Comparison of ENCODE assay signal across 8 mouse cellular contexts in the genomic region with DNA sequence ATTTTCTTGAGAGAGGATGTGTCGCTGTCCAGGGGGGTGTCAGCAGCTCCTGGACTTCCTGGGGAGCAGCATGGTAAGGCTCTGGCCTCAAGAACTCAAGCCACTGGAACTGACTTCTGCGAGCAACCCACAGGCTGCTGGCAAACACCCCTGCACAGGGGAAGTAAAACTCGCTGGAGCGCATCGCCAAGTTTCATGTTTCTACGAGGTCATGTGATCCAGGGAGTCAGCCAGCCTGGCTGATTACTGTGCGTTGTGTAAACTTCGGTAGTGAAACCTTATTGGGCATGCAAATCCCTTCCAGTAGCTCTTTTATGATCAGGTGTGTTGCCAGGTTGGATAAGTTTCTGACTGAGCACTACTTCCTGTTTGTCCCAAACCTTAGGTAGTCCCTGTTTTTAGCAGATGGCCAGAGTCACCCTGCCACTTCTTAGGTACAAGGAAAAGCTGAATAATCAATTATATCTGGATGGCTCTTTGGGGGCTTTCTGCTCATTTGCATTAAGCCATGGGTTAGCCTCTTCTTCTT. TPM values are rescaled to one million over a fixed set of nuclear protein-coding genes. Genes with fewer than 3 reads are reported as not detected.
A peak's percentile ranks its signal among the peaks of the same experiment; 100 is the strongest.
DNase-seq lines count a peak whose midpoint lies in the region; ATAC-seq and TF ChIP-seq lines count a peak whose summit lies in the region.

Gene Blnk (minus strand): TSS at position 479 of the 529 bp plus-strand sequence.

- WGBS in forebrain, embryonic 14.5 days, result 61% methylated on average over 8 of the region's 8 CpGs
- WGBS in forebrain, postnatal 0 days, result 48% methylated on average over 8 of the region's 8 CpGs

- no peak for TF ChIP-seq CTCF in forebrain, postnatal 0 days (IDR thresholded peaks at IDR 0.05; ENCODE audit: low read depth)

- no peak within 1 kb of the TSS for H3K9ac ChIP-seq in forebrain, embryonic 14.5 days (ENCODE audit: low read length)
- H3K9ac ChIP-seq in forebrain, postnatal 0 days, result no peak within 1 kb of the TSS

- no peaks in the 10 kb centered on the region for H3K4me1 ChIP-seq in forebrain, embryonic 14.5 days (ENCODE audit: control insufficient read depth, insufficient read depth, low read length)
- H3K4me1 ChIP-seq in forebrain, postnatal 0 days (ENCODE audit: insufficient read depth), result no peaks in the 10 kb centered on the region

- intact Hi-C loops in heart, postnatal 10 days (cut with DNase I), result no loop called here

- no peaks in the 10 kb centered on the region for H3K9me3 ChIP-seq in forebrain, embryonic 14.5 days (replicated peaks; ENCODE audit: control insufficient read depth, low read length)
- no peaks in the 10 kb centered on the region for H3K9me3 ChIP-seq in forebrain, postnatal 0 days (ENCODE audit: low read length)

- no peak within 1 kb of the TSS for H3K27ac ChIP-seq in forebrain, embryonic 14.5 days (ENCODE audit: low read depth, low read length)
- no peak within 1 kb of the TSS for H3K27ac ChIP-seq in forebrain, postnatal 0 days (ENCODE audit: low read depth, low read length)

- peak; percentile 37 for DNase-seq in forebrain, embryonic 14.5 days (ENCODE audit: low spot score)
- DNase-seq in forebrain, postnatal 0 days, result no peak
- DNase-seq in embryo, embryonic 10.5 days (ENCODE audit: low spot score), result peak; percentile 40
- DNase-seq in heart, postnatal 10 days, result peak; percentile 41 to 51
- DNase-seq in layer of hippocampus, adult 9-11 months, result peak; percentile 89
- peak; percentile 52 for DNase-seq in lung, postnatal 10 days
- DNase-seq in spleen, postnatal 4 days (ENCODE audit: low spot score in 2 of 2), result peak; percentile 69 to 81
- no peak for DNase-seq in yolk sac, embryonic 10.5 days (ENCODE audit: low spot score)

- no peaks in the 10 kb centered on the region for H3K27me3 ChIP-seq in forebrain, embryonic 14.5 days (replicated peaks; ENCODE audit: control insufficient read depth, insufficient read depth, low read length)
- H3K27me3 ChIP-seq in forebrain, postnatal 0 days (ENCODE audit: insufficient read depth, low read length), result no peaks in the 10 kb centered on the region

- no peak for ATAC-seq in forebrain, embryonic 14.5 days
- ATAC-seq in forebrain, postnatal 0 days, result no peak

- H3K4me3 ChIP-seq in forebrain, embryonic 14.5 days (ENCODE audit: low read depth, low read length), result no peak within 1 kb of the TSS
- H3K4me3 ChIP-seq in forebrain, postnatal 0 days (ENCODE audit: low read depth, low read length), result no peak within 1 kb of the TSS

- no peaks in the 10 kb centered on the region for H3K36me3 ChIP-seq in forebrain, embryonic 14.5 days (ENCODE audit: control insufficient read depth, insufficient read depth, low read length)
- H3K36me3 ChIP-seq in forebrain, postnatal 0 days (ENCODE audit: insufficient read depth), result no peaks in the 10 kb centered on the region

- no peak within 1 kb of the TSS for H3K4me2 ChIP-seq in forebrain, embryonic 14.5 days (ENCODE audit: low read length)
- no peak within 1 kb of the TSS for H3K4me2 ChIP-seq in forebrain, postnatal 0 days (ENCODE audit: low read depth)

RNA-seq across cellular contexts. Expression of gene Blnk, which starts in this region (rescaled TPM):
- polyA plus RNA-seq in forebrain, embryonic 14.5 days (2014; fragmentation: Nextera tagmentation; extraction: Ambion mirVana), result 0.52 and 0.53 TPM in 2 replicates
- 0.08 and 1.1 TPM in 2 replicates for total RNA-seq in forebrain, postnatal 0 days (2014; rRNA removed)
- 1.2 and 1.8 TPM in 2 replicates for polyA plus RNA-seq in forebrain, postnatal 0 days (2015; fragmentation: Nextera tagmentation; extraction: Ambion mirVana)
- total RNA-seq in heart, postnatal 10 days (2021), result under 1 TPM; 0.77 to 0.82 TPM

Comparison
In these comparisons a context has a peak if more than half of its experiments do, and no peak if none do; other contexts are left out.
1. Peak in DNase-seq in forebrain, embryonic 14.5 days; RNA of the gene not detected or under 1 TPM.
2. Peak in DNase-seq in heart, postnatal 10 days; RNA of the gene not detected or under 1 TPM.
3. DNase-seq: peak in embryo, embryonic 10.5 days (single experiment), layer of hippocampus, adult 9-11 months (single experiment), lung, postnatal 10 days (single experiment) and spleen, postnatal 4 days (2 of 2); none in forebrain, postnatal 0 days (single experiment) and yolk sac, embryonic 10.5 days (single experiment).